Mouse (Mus musculus): ENCODE measurements around the gene Pgs1. TPM values are rescaled to one million over a fixed set of nuclear protein-coding genes. Genes with fewer than 3 reads are reported as not detected.

Pgs1 gene
- polyA plus RNA-seq, 1 experiment from 2014 or later = 42.2 TPM

- Histone ChIP-seq H3K9ac (no peak overlapping the region), H3K9me3 (no peaks in the 10 kb centered on the region), H3K27ac (no peak overlapping the region), H3K4me2 (no peak overlapping the region), H3K4me3 (no peak overlapping the region), H3K27me3 (no peaks in the 10 kb centered on the region), H3K36me3 (peaks cover 28% of the 10 kb centered on the region), H3K4me1 (peaks cover 27% of the 10 kb centered on the region)
- ATAC-seq (ENCODE audit: borderline replicate concordance, extremely low read depth, low FRiP score, low TSS enrichment) = no peak
- 92% methylated on average over 4 of the region's 4 CpGs for WGBS
Measured at GRCm38 (mm10) chr11:117998356-117998755, 12.3 kb downstream of the Pgs1 start.

GRCm38 (mm10) chr11:117999260-117999934 is 13.3 kb downstream of the Pgs1 start:
- Histone ChIP-seq H3K27me3 (no peaks in the 10 kb centered on the region), H3K27ac (no peak overlapping the region), H3K4me1 (peaks cover 25% of the 10 kb centered on the region), H3K9ac (no peak overlapping the region), H3K4me3 (no peak overlapping the region), H3K4me2 (no peak overlapping the region), H3K9me3 (no peaks in the 10 kb centered on the region), H3K36me3 (peaks cover 38% of the 10 kb centered on the region)
- WGBS = 73% methylated on average over 6 of the region's 6 CpGs
- ATAC-seq (ENCODE audit: borderline replicate concordance, extremely low read depth, low FRiP score, low TSS enrichment) = no peak

- peaks cover 44% of the 10 kb centered on the region for H3K36me3 ChIP-seq
- no peak overlapping the region for H3K4me3 ChIP-seq
- WGBS = 33% methylated on average over 1 of the region's 1 CpGs
- H3K4me2 ChIP-seq = no peak overlapping the region
- no peaks in the 10 kb centered on the region for H3K27me3 ChIP-seq
- H3K27ac ChIP-seq = no peak overlapping the region
- H3K9ac ChIP-seq = no peak overlapping the region
- H3K9me3 ChIP-seq = no peaks in the 10 kb centered on the region
- peaks cover 18% of the 10 kb centered on the region for H3K4me1 ChIP-seq
- ATAC-seq (ENCODE audit: borderline replicate concordance, extremely low read depth, low FRiP score, low TSS enrichment) = no peak
Measured at GRCm38 (mm10) chr11:118000083-118000482, 14.0 kb downstream of the Pgs1 start.

GRCm38 (mm10) chr11:118000565-118001215 is 14.6 kb downstream of the Pgs1 start:
- H3K4me3 ChIP-seq = no peak overlapping the region
- 86% methylated on average over 7 of the region's 7 CpGs for WGBS
- peaks cover 50% of the 10 kb centered on the region for H3K36me3 ChIP-seq
- no peak overlapping the region for H3K4me2 ChIP-seq
- no peaks in the 10 kb centered on the region for H3K27me3 ChIP-seq
- ATAC-seq (ENCODE audit: borderline replicate concordance, extremely low read depth, low FRiP score, low TSS enrichment) = no peak
- H3K27ac ChIP-seq = no peak overlapping the region
- no peaks in the 10 kb centered on the region for H3K9me3 ChIP-seq
- H3K4me1 ChIP-seq = peaks cover 12% of the 10 kb centered on the region
- no peak overlapping the region for H3K9ac ChIP-seq

- Histone ChIP-seq H3K27me3 (no peaks in the 10 kb centered on the region), H3K4me1 (peaks cover 22% of the 10 kb centered on the region), H3K9ac (no peak overlapping the region), H3K4me2 (no peak overlapping the region), H3K9me3 (no peaks in the 10 kb centered on the region), H3K4me3 (no peak overlapping the region), H3K27ac (peak overlapping the region; percentile 33; the same call in 1 of the 2 replicates), H3K36me3 (peaks cover 58% of the 10 kb centered on the region)
- ATAC-seq (ENCODE audit: borderline replicate concordance, extremely low read depth, low FRiP score, low TSS enrichment) = no peak
- 93% methylated on average over 14 of the region's 14 CpGs for WGBS
Measured at GRCm38 (mm10) chr11:118003176-118003575, 17.1 kb downstream of the Pgs1 start.

- whole genome bisulfite sequencing = 58% methylated on average over 5 of the region's 5 CpGs
- Histone ChIP-seq H3K9ac (no peak overlapping the region), H3K27ac (peak overlapping the region; percentile 33; the same call in 1 of the 2 replicates), H3K9me3 (no peaks in the 10 kb centered on the region), H3K27me3 (no peaks in the 10 kb centered on the region), H3K4me1 (peaks cover 23% of the 10 kb centered on the region), H3K4me3 (no peak overlapping the region), H3K4me2 (no peak overlapping the region), H3K36me3 (peaks cover 58% of the 10 kb centered on the region)
- no peak for ATAC-seq (ENCODE audit: borderline replicate concordance, extremely low read depth, low FRiP score, low TSS enrichment)
Measured at GRCm38 (mm10) chr11:118003718-118004117, 17.6 kb downstream of the Pgs1 start.

- Histone ChIP-seq H3K27ac (0 out of 2 replicates have a peak overlapping the region, but pooled peaks have one; percentile 33), H3K9ac (no peak overlapping the region), H3K9me3 (no peaks in the 10 kb centered on the region), H3K27me3 (no peaks in the 10 kb centered on the region), H3K4me2 (no peak overlapping the region), H3K4me1 (peaks cover 28% of the 10 kb centered on the region), H3K36me3 (peaks cover 58% of the 10 kb centered on the region), H3K4me3 (no peak overlapping the region)
- 63% methylated on average over 5 of the region's 5 CpGs for WGBS
- 0 out of 2 replicates have a peak, but pooled peaks have one; percentile 17 for ATAC-seq (ENCODE audit: borderline replicate concordance, extremely low read depth, low FRiP score, low TSS enrichment)
Measured at GRCm38 (mm10) chr11:118004217-118004616, 18.1 kb downstream of the Pgs1 start.

GRCm38 (mm10) chr11:118007460-118008143 is 21.5 kb downstream of the Pgs1 start:
- no peak overlapping the region for H3K4me3 ChIP-seq
- H3K27me3 ChIP-seq = no peaks in the 10 kb centered on the region
- WGBS = 50% methylated on average over 8 of the region's 8 CpGs
- H3K4me2 ChIP-seq = no peak overlapping the region
- peaks cover 28% of the 10 kb centered on the region for H3K4me1 ChIP-seq
- H3K36me3 ChIP-seq = peaks cover 39% of the 10 kb centered on the region
- ATAC-seq (ENCODE audit: borderline replicate concordance, extremely low read depth, low FRiP score, low TSS enrichment) = peak; percentile 29; the same call in 1 of the 2 replicates
- no peak overlapping the region for H3K27ac ChIP-seq
- no peaks in the 10 kb centered on the region for H3K9me3 ChIP-seq
- H3K9ac ChIP-seq = no peak overlapping the region

- Histone ChIP-seq H3K9me3 (no peaks in the 10 kb centered on the region), H3K4me1 (peaks cover 28% of the 10 kb centered on the region), H3K27me3 (no peaks in the 10 kb centered on the region), H3K36me3 (peaks cover 34% of the 10 kb centered on the region), H3K9ac (no peak overlapping the region), H3K4me3 (no peak overlapping the region), H3K27ac (no peak overlapping the region; the same call in 1 of the 2 replicates), H3K4me2 (no peak overlapping the region)
- no peak for ATAC-seq (ENCODE audit: borderline replicate concordance, extremely low read depth, low FRiP score, low TSS enrichment)
- WGBS = 66% methylated on average over 5 of the region's 5 CpGs
Measured at GRCm38 (mm10) chr11:118008144-118008805, 22.2 kb downstream of the Pgs1 start.

- Histone ChIP-seq H3K9me3 (no peaks in the 10 kb centered on the region), H3K27ac (no peak overlapping the region; the same call in 1 of the 2 replicates), H3K4me2 (no peak overlapping the region), H3K36me3 (peaks cover 28% of the 10 kb centered on the region), H3K9ac (no peak overlapping the region), H3K27me3 (no peaks in the 10 kb centered on the region), H3K4me1 (peaks cover 23% of the 10 kb centered on the region), H3K4me3 (no peak overlapping the region)
- 68% methylated on average over 8 of the region's 8 CpGs for WGBS
- ATAC-seq (ENCODE audit: borderline replicate concordance, extremely low read depth, low FRiP score, low TSS enrichment) = no peak
Measured at GRCm38 (mm10) chr11:118008843-118009242, 22.8 kb downstream of the Pgs1 start.

GRCm38 (mm10) chr11:118009865-118010571 is 23.9 kb downstream of the Pgs1 start:
- Histone ChIP-seq H3K9ac (no peak overlapping the region), H3K4me3 (no peak overlapping the region), H3K27ac (no peak overlapping the region), H3K36me3 (peaks cover 26% of the 10 kb centered on the region), H3K9me3 (no peaks in the 10 kb centered on the region), H3K27me3 (no peaks in the 10 kb centered on the region), H3K4me1 (peaks cover 20% of the 10 kb centered on the region), H3K4me2 (no peak overlapping the region)
- WGBS = 52% methylated on average over 4 of the region's 4 CpGs
- no peak for ATAC-seq (ENCODE audit: borderline replicate concordance, extremely low read depth, low FRiP score, low TSS enrichment)
